Mouse (Mus musculus): Measurements from ENCODE around the gene Arhgdib. TPM values are rescaled to one million over a fixed set of nuclear protein-coding genes. Genes with fewer than 3 reads are reported as not detected.

The Arhgdib gene
- polyA plus RNA-seq, 1 experiment: 3.0 TPM

GRCm38 (mm10) chr6:136967466-136967865 is 25.8 kb upstream of the Arhgdib start:
- no peaks in the 10 kb centered on the region for H3K36me3 ChIP-seq (ENCODE audit: control insufficient read depth, insufficient read depth, low read length, poor library complexity, severe bottlenecking)
- no peaks in the 10 kb centered on the region for H3K9me3 ChIP-seq (replicated peaks; ENCODE audit: control insufficient read depth, insufficient read depth, low read length, poor library complexity, severe bottlenecking)
- no peak overlapping the region for H3K27ac ChIP-seq (ENCODE audit: insufficient read depth, low read length)
- H3K9ac ChIP-seq (ENCODE audit: low read depth, poor library complexity, severe bottlenecking): no peak overlapping the region
- no peak overlapping the region for H3K4me3 ChIP-seq (ENCODE audit: low read depth, low read length)
- TF ChIP-seq CTCF (IDR thresholded peaks at IDR 0.05; ENCODE audit: low read depth, low read length) (no peak), POLR2A (IDR thresholded peaks at IDR 0.05; ENCODE audit: insufficient read depth, low read length) (no peak), EP300 (IDR thresholded peaks at IDR 0.05; ENCODE audit: insufficient read depth, low read depth, low read length) (no peak)
- no peaks in the 10 kb centered on the region for H3K27me3 ChIP-seq (ENCODE audit: control insufficient read depth, insufficient read depth, low read length, poor library complexity, severe bottlenecking)
- H3K4me1 ChIP-seq (ENCODE audit: control insufficient read depth, insufficient read depth, low read length): no peaks in the 10 kb centered on the region

GRCm38 (mm10) chr6:136965912-136966311 is 24.2 kb upstream of the Arhgdib start:
- no peak for TF ChIP-seq EP300 (IDR thresholded peaks at IDR 0.05; ENCODE audit: insufficient read depth, low read depth, low read length)
- TF ChIP-seq CTCF (IDR thresholded peaks at IDR 0.05; ENCODE audit: low read depth, low read length): no peak
- TF ChIP-seq POLR2A (IDR thresholded peaks at IDR 0.05; ENCODE audit: insufficient read depth, low read length): no peak
- Histone ChIP-seq H3K4me1 (ENCODE audit: control insufficient read depth, insufficient read depth, low read length) (no peaks in the 10 kb centered on the region), H3K36me3 (ENCODE audit: control insufficient read depth, insufficient read depth, low read length, poor library complexity, severe bottlenecking) (no peaks in the 10 kb centered on the region), H3K27me3 (ENCODE audit: control insufficient read depth, insufficient read depth, low read length, poor library complexity, severe bottlenecking) (no peaks in the 10 kb centered on the region), H3K9ac (ENCODE audit: low read depth, poor library complexity, severe bottlenecking) (no peak overlapping the region), H3K27ac (ENCODE audit: insufficient read depth, low read length) (no peak overlapping the region), H3K4me3 (ENCODE audit: low read depth, low read length) (no peak overlapping the region), H3K9me3 (replicated peaks; ENCODE audit: control insufficient read depth, insufficient read depth, low read length, poor library complexity, severe bottlenecking) (no peaks in the 10 kb centered on the region)

GRCm38 (mm10) chr6:136964609-136965510 is 23.2 kb upstream of the Arhgdib start:
- TF ChIP-seq CTCF (IDR thresholded peaks at IDR 0.05; ENCODE audit: low read depth, low read length): no peak
- TF ChIP-seq POLR2A (IDR thresholded peaks at IDR 0.05; ENCODE audit: insufficient read depth, low read length): no peak
- no peak for TF ChIP-seq EP300 (IDR thresholded peaks at IDR 0.05; ENCODE audit: insufficient read depth, low read depth, low read length)
- Histone ChIP-seq H3K4me1 (ENCODE audit: control insufficient read depth, insufficient read depth, low read length) (no peaks in the 10 kb centered on the region), H3K4me3 (ENCODE audit: low read depth, low read length) (no peak overlapping the region), H3K27me3 (ENCODE audit: control insufficient read depth, insufficient read depth, low read length, poor library complexity, severe bottlenecking) (no peaks in the 10 kb centered on the region), H3K27ac (ENCODE audit: insufficient read depth, low read length) (no peak overlapping the region), H3K36me3 (ENCODE audit: control insufficient read depth, insufficient read depth, low read length, poor library complexity, severe bottlenecking) (no peaks in the 10 kb centered on the region), H3K9me3 (replicated peaks; ENCODE audit: control insufficient read depth, insufficient read depth, low read length, poor library complexity, severe bottlenecking) (no peaks in the 10 kb centered on the region), H3K9ac (ENCODE audit: low read depth, poor library complexity, severe bottlenecking) (no peak overlapping the region)

GRCm38 (mm10) chr6:136962957-136963356 is 21.3 kb upstream of the Arhgdib start:
- H3K27ac ChIP-seq (ENCODE audit: insufficient read depth, low read length): no peak overlapping the region
- H3K36me3 ChIP-seq (ENCODE audit: control insufficient read depth, insufficient read depth, low read length, poor library complexity, severe bottlenecking): no peaks in the 10 kb centered on the region
- no peaks in the 10 kb centered on the region for H3K27me3 ChIP-seq (ENCODE audit: control insufficient read depth, insufficient read depth, low read length, poor library complexity, severe bottlenecking)
- H3K4me1 ChIP-seq (ENCODE audit: control insufficient read depth, insufficient read depth, low read length): no peaks in the 10 kb centered on the region
- no peaks in the 10 kb centered on the region for H3K9me3 ChIP-seq (replicated peaks; ENCODE audit: control insufficient read depth, insufficient read depth, low read length, poor library complexity, severe bottlenecking)
- H3K4me3 ChIP-seq (ENCODE audit: low read depth, low read length): no peak overlapping the region
- TF ChIP-seq EP300 (IDR thresholded peaks at IDR 0.05; ENCODE audit: insufficient read depth, low read depth, low read length): no peak
- no peak for TF ChIP-seq POLR2A (IDR thresholded peaks at IDR 0.05; ENCODE audit: insufficient read depth, low read length)
- no peak for TF ChIP-seq CTCF (IDR thresholded peaks at IDR 0.05; ENCODE audit: low read depth, low read length)
- no peak overlapping the region for H3K9ac ChIP-seq (ENCODE audit: low read depth, poor library complexity, severe bottlenecking)

GRCm38 (mm10) chr6:136959131-136959530 is 17.4 kb upstream of the Arhgdib start:
- no peak overlapping the region for H3K9ac ChIP-seq (ENCODE audit: low read depth, poor library complexity, severe bottlenecking)
- H3K4me1 ChIP-seq (ENCODE audit: control insufficient read depth, insufficient read depth, low read length): peaks cover 3% of the 10 kb centered on the region
- H3K4me3 ChIP-seq (ENCODE audit: low read depth, low read length): no peak overlapping the region
- no peak for TF ChIP-seq POLR2A (IDR thresholded peaks at IDR 0.05; ENCODE audit: insufficient read depth, low read length)
- TF ChIP-seq EP300 (IDR thresholded peaks at IDR 0.05; ENCODE audit: insufficient read depth, low read depth, low read length): no peak
- TF ChIP-seq CTCF (IDR thresholded peaks at IDR 0.05; ENCODE audit: low read depth, low read length): no peak
- no peak overlapping the region for H3K27ac ChIP-seq (ENCODE audit: insufficient read depth, low read length)
- H3K27me3 ChIP-seq (ENCODE audit: control insufficient read depth, insufficient read depth, low read length, poor library complexity, severe bottlenecking): no peaks in the 10 kb centered on the region
- H3K9me3 ChIP-seq (replicated peaks; ENCODE audit: control insufficient read depth, insufficient read depth, low read length, poor library complexity, severe bottlenecking): no peaks in the 10 kb centered on the region
- H3K36me3 ChIP-seq (ENCODE audit: control insufficient read depth, insufficient read depth, low read length, poor library complexity, severe bottlenecking): no peaks in the 10 kb centered on the region

- H3K27me3 ChIP-seq (ENCODE audit: control insufficient read depth, insufficient read depth, low read length, poor library complexity, severe bottlenecking): no peaks in the 10 kb centered on the region
- peaks cover 3% of the 10 kb centered on the region for H3K4me1 ChIP-seq (ENCODE audit: control insufficient read depth, insufficient read depth, low read length)
- H3K36me3 ChIP-seq (ENCODE audit: control insufficient read depth, insufficient read depth, low read length, poor library complexity, severe bottlenecking): no peaks in the 10 kb centered on the region
- H3K27ac ChIP-seq (ENCODE audit: insufficient read depth, low read length): no peak overlapping the region
- no peak overlapping the region for H3K4me3 ChIP-seq (ENCODE audit: low read depth, low read length)
- no peaks in the 10 kb centered on the region for H3K9me3 ChIP-seq (replicated peaks; ENCODE audit: control insufficient read depth, insufficient read depth, low read length, poor library complexity, severe bottlenecking)
- TF ChIP-seq POLR2A (IDR thresholded peaks at IDR 0.05; ENCODE audit: insufficient read depth, low read length) (no peak), EP300 (IDR thresholded peaks at IDR 0.05; ENCODE audit: insufficient read depth, low read depth, low read length) (no peak), CTCF (IDR thresholded peaks at IDR 0.05; ENCODE audit: low read depth, low read length) (no peak)
- no peak overlapping the region for H3K9ac ChIP-seq (ENCODE audit: low read depth, poor library complexity, severe bottlenecking)
These were observed 15.4 kb upstream of the Arhgdib start for GRCm38 (mm10) chr6:136957062-136957461.
